Mouse (Mus musculus): ENCODE data around the gene Ppp1r37. TPM values are rescaled to one million over a fixed set of nuclear protein-coding genes. Genes with fewer than 3 reads are reported as not detected.

Gene Ppp1r37
- polyA plus RNA-seq, 1 experiment from 2014 or later = 33.2 TPM

GRCm38 (mm10) chr7:19509786-19510185, 53.1 kb downstream of the Ppp1r37 start:
- H3K9me3 ChIP-seq = no peaks in the 10 kb centered on the region
- peak overlapping the region; percentile 81; the same call in 1 of the 2 replicates for H3K4me3 ChIP-seq (replicated peaks)
- 95% methylated on average over 7 of the region's 7 CpGs for WGBS
- no peaks in the 10 kb centered on the region for H3K27me3 ChIP-seq
- H3K27ac ChIP-seq = no peak overlapping the region
- H3K9ac ChIP-seq (replicated peaks) = peak overlapping the region; percentile 84; the same call in 1 of the 2 replicates
- H3K4me1 ChIP-seq (replicated peaks) = peaks cover 15% of the 10 kb centered on the region
- H3K4me2 ChIP-seq = peak overlapping the region; percentile 94
- 0 out of 2 replicates have a peak, but pooled peaks cover 3% of the 10 kb centered on the region for H3K36me3 ChIP-seq
- ATAC-seq (ENCODE audit: insufficient number of reproducible peaks, insufficient read depth, low FRiP score, low TSS enrichment, low read depth) = no peak

- Histone ChIP-seq H3K4me2 (peak overlapping the region; percentile 94), H3K27me3 (no peaks in the 10 kb centered on the region), H3K4me3 (replicated peaks) (peak overlapping the region; percentile 81), H3K9me3 (no peaks in the 10 kb centered on the region), H3K9ac (replicated peaks) (peak overlapping the region; percentile 84), H3K27ac (peak overlapping the region; percentile 56; the same call in 1 of the 2 replicates), H3K36me3 (0 out of 2 replicates have a peak, but pooled peaks cover 3% of the 10 kb centered on the region), H3K4me1 (replicated peaks) (peaks cover 15% of the 10 kb centered on the region)
- 9% methylated on average over 15 of the region's 15 CpGs for WGBS
- ATAC-seq (ENCODE audit: insufficient number of reproducible peaks, insufficient read depth, low FRiP score, low TSS enrichment, low read depth) = peak; percentile 4
These were observed 53.8 kb downstream of the Ppp1r37 start for GRCm38 (mm10) chr7:19508924-19509568.

GRCm38 (mm10) chr7:19508150-19508923, 54.5 kb downstream of the Ppp1r37 start, which contains the start of the genes Bloc1s3 and Trappc6a:
Bloc1s3 (minus strand) TSS chr7:19508367.
Trappc6a (plus strand) TSS chr7:19508395.
- no peaks in the 10 kb centered on the region for H3K27me3 ChIP-seq
- peaks cover 15% of the 10 kb centered on the region for H3K4me1 ChIP-seq (replicated peaks)
- peak within 1 kb of the TSS; percentile 81 for H3K4me3 ChIP-seq (replicated peaks)
- ATAC-seq (ENCODE audit: insufficient number of reproducible peaks, insufficient read depth, low FRiP score, low TSS enrichment, low read depth) = peak; percentile 89
- 0 out of 2 replicates have a peak, but pooled peaks cover 3% of the 10 kb centered on the region for H3K36me3 ChIP-seq
- H3K9ac ChIP-seq (replicated peaks) = peak within 1 kb of the TSS; percentile 84
- under 1% methylated on average over 56 of the region's 56 CpGs for WGBS
- no peaks in the 10 kb centered on the region for H3K9me3 ChIP-seq
- H3K4me2 ChIP-seq = peak within 1 kb of the TSS; percentile 94
- peak within 1 kb of the TSS; percentile 72 for H3K27ac ChIP-seq

- Histone ChIP-seq H3K4me2 (peak overlapping the region; percentile 94), H3K27ac (peak overlapping the region; percentile 72; the same call in 1 of the 2 replicates), H3K4me3 (replicated peaks) (peak overlapping the region; percentile 81), H3K36me3 (0 out of 2 replicates have a peak, but pooled peaks cover 3% of the 10 kb centered on the region), H3K9me3 (no peaks in the 10 kb centered on the region), H3K9ac (replicated peaks) (peak overlapping the region; percentile 76), H3K27me3 (no peaks in the 10 kb centered on the region), H3K4me1 (replicated peaks) (peaks cover 15% of the 10 kb centered on the region)
- ATAC-seq (ENCODE audit: insufficient number of reproducible peaks, insufficient read depth, low FRiP score, low TSS enrichment, low read depth) = no peak
- WGBS = 5% methylated on average over 18 of the region's 18 CpGs
These were observed 55.3 kb downstream of the Ppp1r37 start for GRCm38 (mm10) chr7:19507612-19507981.

GRCm38 (mm10) chr7:19506969-19507611, 55.8 kb downstream of the Ppp1r37 start:
- H3K4me3 ChIP-seq (replicated peaks) = peak overlapping the region; percentile 81
- no peaks in the 10 kb centered on the region for H3K9me3 ChIP-seq
- H3K4me1 ChIP-seq (replicated peaks) = peaks cover 15% of the 10 kb centered on the region
- H3K36me3 ChIP-seq = 0 out of 2 replicates have a peak, but pooled peaks cover 3% of the 10 kb centered on the region
- under 1% methylated on average over 71 of the region's 71 CpGs for WGBS
- peak overlapping the region; percentile 94 for H3K4me2 ChIP-seq
- H3K9ac ChIP-seq (replicated peaks) = peak overlapping the region; percentile 76
- peak overlapping the region; percentile 72; the same call in 1 of the 2 replicates for H3K27ac ChIP-seq
- no peak for ATAC-seq (ENCODE audit: insufficient number of reproducible peaks, insufficient read depth, low FRiP score, low TSS enrichment, low read depth)
- no peaks in the 10 kb centered on the region for H3K27me3 ChIP-seq

- WGBS = 29% methylated on average over 6 of the region's 6 CpGs
- peak overlapping the region; percentile 81 for H3K4me3 ChIP-seq (replicated peaks)
- no peaks in the 10 kb centered on the region for H3K9me3 ChIP-seq
- H3K4me1 ChIP-seq (replicated peaks) = peaks cover 15% of the 10 kb centered on the region
- H3K4me2 ChIP-seq = peak overlapping the region; percentile 94
- 0 out of 2 replicates have a peak, but pooled peaks cover 3% of the 10 kb centered on the region for H3K36me3 ChIP-seq
- no peak overlapping the region for H3K9ac ChIP-seq (replicated peaks)
- no peaks in the 10 kb centered on the region for H3K27me3 ChIP-seq
- ATAC-seq (ENCODE audit: insufficient number of reproducible peaks, insufficient read depth, low FRiP score, low TSS enrichment, low read depth) = no peak
- H3K27ac ChIP-seq = no peak overlapping the region
These were observed 56.5 kb downstream of the Ppp1r37 start for GRCm38 (mm10) chr7:19506326-19506725.

- no peaks in the 10 kb centered on the region for H3K27me3 ChIP-seq
- no peak overlapping the region for H3K27ac ChIP-seq
- ATAC-seq (ENCODE audit: insufficient number of reproducible peaks, insufficient read depth, low FRiP score, low TSS enrichment, low read depth) = no peak
- no peak overlapping the region for H3K4me3 ChIP-seq (replicated peaks)
- H3K9ac ChIP-seq (replicated peaks) = no peak overlapping the region
- no peaks in the 10 kb centered on the region for H3K36me3 ChIP-seq
- H3K4me2 ChIP-seq = no peak overlapping the region
- 35% methylated on average over 5 of the region's 5 CpGs for WGBS
- no peaks in the 10 kb centered on the region for H3K9me3 ChIP-seq
- peaks cover 11% of the 10 kb centered on the region; the same call in 1 of the 2 replicates for H3K4me1 ChIP-seq (replicated peaks)
These were observed 59.3 kb downstream of the Ppp1r37 start for GRCm38 (mm10) chr7:19503481-19504068.

GRCm38 (mm10) chr7:19501658-19502057, 61.2 kb downstream of the Ppp1r37 start:
- no peaks in the 10 kb centered on the region for H3K36me3 ChIP-seq
- no peak for ATAC-seq (ENCODE audit: insufficient number of reproducible peaks, insufficient read depth, low FRiP score, low TSS enrichment, low read depth)
- no peaks in the 10 kb centered on the region for H3K27me3 ChIP-seq
- 0 out of 2 replicates have a peak, but pooled peaks cover 6% of the 10 kb centered on the region for H3K4me1 ChIP-seq (replicated peaks)
- 67% methylated on average over 4 of the region's 4 CpGs for WGBS
- no peak overlapping the region for H3K9ac ChIP-seq (replicated peaks)
- H3K27ac ChIP-seq = no peak overlapping the region
- no peak overlapping the region for H3K4me2 ChIP-seq
- no peak overlapping the region for H3K4me3 ChIP-seq (replicated peaks)
- H3K9me3 ChIP-seq = no peaks in the 10 kb centered on the region

GRCm38 (mm10) chr7:19500420-19501363, 62.2 kb downstream of the Ppp1r37 start:
- H3K4me3 ChIP-seq (replicated peaks) = no peak overlapping the region
- no peak overlapping the region for H3K4me2 ChIP-seq
- H3K27me3 ChIP-seq = peaks cover 3% of the 10 kb centered on the region; the same call in 1 of the 2 replicates
- no peaks in the 10 kb centered on the region for H3K36me3 ChIP-seq
- 75% methylated on average over 12 of the region's 12 CpGs for WGBS
- 0 out of 2 replicates have a peak, but pooled peaks cover 4% of the 10 kb centered on the region for H3K4me1 ChIP-seq (replicated peaks)
- ATAC-seq (ENCODE audit: insufficient number of reproducible peaks, insufficient read depth, low FRiP score, low TSS enrichment, low read depth) = no peak
- no peak overlapping the region for H3K27ac ChIP-seq
- no peaks in the 10 kb centered on the region for H3K9me3 ChIP-seq
- H3K9ac ChIP-seq (replicated peaks) = no peak overlapping the region

- no peaks in the 10 kb centered on the region for H3K36me3 ChIP-seq
- no peak overlapping the region for H3K27ac ChIP-seq
- no peak overlapping the region for H3K4me2 ChIP-seq
- WGBS = 82% methylated on average over 4 of the region's 4 CpGs
- peaks cover 4% of the 10 kb centered on the region; the same call in 1 of the 2 replicates for H3K27me3 ChIP-seq
- ATAC-seq (ENCODE audit: insufficient number of reproducible peaks, insufficient read depth, low FRiP score, low TSS enrichment, low read depth) = no peak
- H3K9me3 ChIP-seq = no peaks in the 10 kb centered on the region
- H3K9ac ChIP-seq (replicated peaks) = no peak overlapping the region
- H3K4me3 ChIP-seq (replicated peaks) = no peak overlapping the region
- H3K4me1 ChIP-seq (replicated peaks) = 0 out of 2 replicates have a peak, but pooled peaks cover 4% of the 10 kb centered on the region
These were observed 64.5 kb downstream of the Ppp1r37 start for GRCm38 (mm10) chr7:19498326-19498725.
